Mouse (Mus musculus): ENCODE results near the gene Ppp1r12c. TPM values are rescaled to one million over a fixed set of nuclear protein-coding genes. Genes with fewer than 3 reads are reported as not detected.

Gene Ppp1r12c
- total and polyA plus RNA-seq, 3 experiments: 64.2 to 153 TPM; not detected in 1

DNA sequence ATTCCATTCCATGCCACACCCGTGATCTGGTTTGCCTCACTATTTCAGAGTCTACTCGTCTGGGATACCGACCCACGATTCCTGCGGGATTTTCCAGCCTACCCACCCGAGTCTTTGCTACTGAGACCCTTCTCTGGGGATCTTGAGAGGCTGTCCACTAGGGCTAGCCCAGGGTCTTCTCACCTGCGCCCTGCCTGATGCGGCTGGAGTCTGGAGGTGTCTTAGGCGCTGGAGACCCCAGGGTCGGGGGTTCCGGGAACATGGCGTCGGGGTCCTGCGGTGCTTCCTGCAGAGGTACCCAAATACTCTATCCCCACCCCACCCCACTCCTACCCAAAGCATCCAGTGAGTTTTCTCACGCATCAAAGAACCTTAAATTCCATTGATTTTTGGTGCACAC lies 44.6 kb upstream of the Ppp1r12c start (continued):
- TF ChIP-seq E2F4 (IDR thresholded peaks at IDR 0.05; ENCODE audit: borderline replicate concordance, low read depth, low read length): no peak
- TF ChIP-seq HCFC1 (IDR thresholded peaks at IDR 0.05; ENCODE audit: low read depth, low read length): no peak
- no peak for TF ChIP-seq MYC (IDR thresholded peaks at IDR 0.05; ENCODE audit: low read depth, low read length)
- no peak for TF ChIP-seq MAFK (IDR thresholded peaks at IDR 0.05; ENCODE audit: borderline replicate concordance, low read depth, low read length)

DNA sequence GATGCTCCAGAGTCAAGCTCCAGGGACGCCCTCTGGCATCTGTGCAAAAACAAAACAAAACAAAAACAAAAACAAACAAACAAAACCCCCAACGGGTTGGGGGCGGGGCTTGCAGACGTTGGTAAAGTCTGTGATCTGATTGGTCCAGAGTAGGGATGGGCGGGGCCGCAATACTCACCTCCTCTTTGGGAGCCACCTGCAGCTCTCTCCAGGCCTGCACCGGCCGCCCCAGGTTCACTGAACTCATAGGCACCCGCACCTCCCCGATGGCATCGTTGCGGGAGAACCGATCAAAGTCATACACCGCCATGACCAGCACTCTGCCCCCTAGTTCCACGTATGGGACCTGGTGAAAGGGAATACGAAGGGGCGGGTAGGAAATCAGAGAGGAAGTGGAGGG lies 40.5 kb upstream of the Ppp1r12c start:
- Histone ChIP-seq H3K4me3 (ENCODE audit: control insufficient read depth in 1 of 2, insufficient read depth in 1 of 2, low read depth in 2 of 2, low read length in 2 of 2) (no peak overlapping the region), H3K9me3 (replicated peaks; ENCODE audit: insufficient read depth, low read length) (no peaks in the 10 kb centered on the region), H3K4me1 (ENCODE audit: control insufficient read depth in 1 of 2, insufficient read depth in 2 of 2, low read length in 2 of 2) (no peaks in the 10 kb centered on the region), H3K27ac (ENCODE audit: control insufficient read depth, low read depth, low read length) (no peak overlapping the region), H3K27me3 (ENCODE audit: control insufficient read depth in 1 of 2, insufficient read depth in 2 of 2, low read length in 2 of 2) (peaks cover 0 to 6% of the 10 kb centered on the region in 2 experiments; a peak in 3 of 4 replicates), H3K9ac (ENCODE audit: control insufficient read depth, low read depth, low read length, poor library complexity, severe bottlenecking) (no peak overlapping the region), H3K36me3 (ENCODE audit: control insufficient read depth in 1 of 2, insufficient read depth in 2 of 2, low read length in 2 of 2) (no peaks in the 10 kb centered on the region), H3K79me2 (ENCODE audit: control insufficient read depth, insufficient read depth, low read length, poor library complexity) (no peaks in the 10 kb centered on the region)
- no peak for DNase-seq (ENCODE audit: low read depth, low spot score)
- TF ChIP-seq GABPA (IDR thresholded peaks at IDR 0.05; ENCODE audit: low read depth, low read length) (no peak), UBTF (IDR thresholded peaks at IDR 0.05; ENCODE audit: borderline replicate concordance, insufficient read depth, low read depth, low read length) (no peak), E2F4 (IDR thresholded peaks at IDR 0.05; ENCODE audit: borderline replicate concordance, low read depth, low read length) (no peak), GATA1 (IDR thresholded peaks at IDR 0.05; ENCODE audit: low read depth, low read length) (no peak), CHD2 (IDR thresholded peaks at IDR 0.05; ENCODE audit: low read length) (no peak), POLR2A (IDR thresholded peaks at IDR 0.05; ENCODE audit: control insufficient read depth in 1 of 2, insufficient read depth in 1 of 2, low read depth in 1 of 2, low read length in 2 of 2, poor library complexity in 1 of 2) (no peak), SIN3A (IDR thresholded peaks at IDR 0.05; ENCODE audit: low read length) (no peak), RAD21 (IDR thresholded peaks at IDR 0.05; ENCODE audit: low read depth, low read length) (no peak), MAX (IDR thresholded peaks at IDR 0.05; ENCODE audit: low read length) (no peak), ETS1 (IDR thresholded peaks at IDR 0.05; ENCODE audit: low read depth, low read length) (no peak), BHLHE40 (IDR thresholded peaks at IDR 0.05; ENCODE audit: borderline replicate concordance, low read depth, low read length) (no peak), SMC3 (IDR thresholded peaks at IDR 0.05; ENCODE audit: low read depth, low read length) (no peak), HCFC1 (IDR thresholded peaks at IDR 0.05; ENCODE audit: low read depth, low read length) (no peak), TBP (IDR thresholded peaks at IDR 0.05; ENCODE audit: low read depth, low read length) (no peak), ELF1 (IDR thresholded peaks at IDR 0.05; ENCODE audit: low read depth, low read length) (no peak), MAZ (IDR thresholded peaks at IDR 0.05; ENCODE audit: low read depth, low read length) (no peak)

DNA sequence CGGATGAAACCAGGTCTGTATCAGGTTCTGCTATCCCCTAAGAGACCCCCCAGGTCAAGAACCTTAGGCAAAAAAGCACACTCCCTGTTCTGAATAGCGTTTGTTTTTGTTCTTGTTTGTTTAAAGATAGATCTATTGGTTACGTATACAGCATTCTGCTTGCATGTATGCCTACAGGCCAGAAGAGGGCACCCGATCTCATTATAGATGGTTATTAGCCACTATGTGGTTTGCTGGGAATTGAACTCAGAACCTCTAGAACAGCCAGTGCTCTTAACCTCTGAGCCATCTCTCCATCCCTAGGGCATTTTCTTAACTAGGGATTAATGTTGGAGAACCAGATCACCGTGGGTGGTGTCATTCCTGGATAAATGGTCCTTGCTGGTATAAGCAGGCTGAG lies 39.9 kb upstream of the Ppp1r12c start:
- H3K36me3 ChIP-seq (ENCODE audit: control insufficient read depth in 1 of 2, insufficient read depth in 2 of 2, low read length in 2 of 2): no peaks in the 10 kb centered on the region
- H3K4me1 ChIP-seq (ENCODE audit: control insufficient read depth in 1 of 2, insufficient read depth in 2 of 2, low read length in 2 of 2): no peaks in the 10 kb centered on the region
- H3K27ac ChIP-seq (ENCODE audit: control insufficient read depth, low read depth, low read length): no peak overlapping the region
- H3K27me3 ChIP-seq (ENCODE audit: control insufficient read depth in 1 of 2, insufficient read depth in 2 of 2, low read length in 2 of 2): peaks cover 0 to 6% of the 10 kb centered on the region in 2 experiments; a peak in 3 of 4 replicates
- H3K9ac ChIP-seq (ENCODE audit: control insufficient read depth, low read depth, low read length, poor library complexity, severe bottlenecking): no peak overlapping the region
- DNase-seq (ENCODE audit: low read depth, low spot score): no peak
- H3K79me2 ChIP-seq (ENCODE audit: control insufficient read depth, insufficient read depth, low read length, poor library complexity): no peaks in the 10 kb centered on the region
- no peaks in the 10 kb centered on the region for H3K9me3 ChIP-seq (replicated peaks; ENCODE audit: insufficient read depth, low read length)
- no peak for TF ChIP-seq SMC3 (IDR thresholded peaks at IDR 0.05; ENCODE audit: low read depth, low read length)
- peak in 2 of 3 experiments; percentile 5 to 27; a peak in 2 of 6 replicates for TF ChIP-seq CTCF (IDR thresholded peaks at IDR 0.05 in 2 of 3, conservative IDR thresholded peaks at IDR 0.05 in 1 of 3; ENCODE audit: control insufficient read depth in 1 of 3, insufficient read depth in 1 of 3, low read depth in 2 of 3, low read length in 3 of 3, poor library complexity in 1 of 3, severe bottlenecking in 1 of 3)
- H3K4me3 ChIP-seq (ENCODE audit: control insufficient read depth in 1 of 2, insufficient read depth in 1 of 2, low read depth in 2 of 2, low read length in 2 of 2): no peak overlapping the region

Measured in MEL (cell line).